Mouse (Mus musculus): Measurements from ENCODE around the gene Nkiras2. TPM values are rescaled to one million over a fixed set of nuclear protein-coding genes. Genes with fewer than 3 reads are reported as not detected.

Nkiras2 gene
- polyA plus RNA-seq, 1 experiment from 2014 or later = 108 TPM

DNA sequence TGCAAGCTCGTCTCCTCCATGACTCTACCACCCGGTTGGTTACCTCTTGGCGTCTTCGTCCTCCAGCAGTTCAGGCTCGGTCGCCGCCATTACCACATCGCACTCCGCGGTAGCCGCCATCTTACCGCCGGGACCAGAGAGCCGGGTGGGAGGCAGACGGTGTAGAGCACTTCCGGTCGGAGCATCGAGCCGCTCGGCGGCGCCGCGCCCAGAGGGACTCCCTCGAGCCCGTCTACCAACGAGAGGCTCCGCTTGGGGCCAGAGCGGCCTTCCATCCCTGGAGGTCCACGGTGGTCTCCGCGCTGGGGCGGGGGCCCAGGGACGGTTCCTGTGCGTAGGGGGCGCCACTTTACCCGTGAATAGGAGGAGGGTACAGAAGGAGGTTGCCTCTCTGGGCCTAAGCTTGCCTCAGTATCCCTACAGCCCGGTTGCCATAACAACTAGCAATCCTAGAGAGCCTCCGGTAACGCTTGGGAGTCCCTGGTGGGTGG, 486 bp downstream of the Nkiras2 start:
- peak overlapping the region; percentile 93 for H3K9ac ChIP-seq (replicated peaks; ENCODE audit: low read depth, low read length)
- H3K4me1 ChIP-seq (ENCODE audit: control insufficient read depth, insufficient read depth, low read length) = peaks cover 23% of the 10 kb centered on the region
- H3K27ac ChIP-seq (ENCODE audit: low read depth, low read length) = peak overlapping the region; percentile 97
- peak overlapping the region; percentile 78 for H3K4me3 ChIP-seq (ENCODE audit: low read depth, low read length)
- peak; percentile 96 for ATAC-seq (ENCODE audit: low read depth)
- WGBS = under 1% methylated on average over 40 of the region's 40 CpGs
- peak overlapping the region; percentile 63 for H3K4me2 ChIP-seq (ENCODE audit: low read depth, low read length)
- no peaks in the 10 kb centered on the region for H3K9me3 ChIP-seq (ENCODE audit: control insufficient read depth, low read length)
- H3K27me3 ChIP-seq (ENCODE audit: control insufficient read depth, insufficient read depth, low read length) = no peaks in the 10 kb centered on the region
- H3K36me3 ChIP-seq (ENCODE audit: control insufficient read depth, insufficient read depth, low read length) = no peaks in the 10 kb centered on the region

- Histone ChIP-seq H3K27ac (ENCODE audit: low read depth, low read length) (peak within 1 kb of the TSS; percentile 97), H3K27me3 (ENCODE audit: control insufficient read depth, insufficient read depth, low read length) (no peaks in the 10 kb centered on the region), H3K36me3 (ENCODE audit: control insufficient read depth, insufficient read depth, low read length) (no peaks in the 10 kb centered on the region), H3K4me2 (ENCODE audit: low read depth, low read length) (peak within 1 kb of the TSS; percentile 63), H3K9me3 (ENCODE audit: control insufficient read depth, low read length) (no peaks in the 10 kb centered on the region), H3K9ac (replicated peaks; ENCODE audit: low read depth, low read length) (peak within 1 kb of the TSS; percentile 93), H3K4me1 (ENCODE audit: control insufficient read depth, insufficient read depth, low read length) (peaks cover 25% of the 10 kb centered on the region), H3K4me3 (ENCODE audit: low read depth, low read length) (peak within 1 kb of the TSS; percentile 78)
- 3% methylated on average over 11 of the region's 11 CpGs for WGBS
- ATAC-seq (ENCODE audit: low read depth) = peak; percentile 26
Observed at GRCm38 (mm10) chr11:100619982-100620381, 938 bp downstream of the Nkiras2 start, which contains the start of gene Dnajc7. Gene Dnajc7, minus strand, starts transcription at chr11:100620168.

GRCm38 (mm10) chr11:100622714-100623113, 3.7 kb downstream of the Nkiras2 start:
- Histone ChIP-seq H3K4me2 (ENCODE audit: low read depth, low read length) (peak overlapping the region; percentile 66), H3K9ac (replicated peaks; ENCODE audit: low read depth, low read length) (peak overlapping the region; percentile 82), H3K4me1 (ENCODE audit: control insufficient read depth, insufficient read depth, low read length) (peaks cover 23% of the 10 kb centered on the region), H3K27ac (ENCODE audit: low read depth, low read length) (peak overlapping the region; percentile 86), H3K9me3 (ENCODE audit: control insufficient read depth, low read length) (no peaks in the 10 kb centered on the region), H3K4me3 (ENCODE audit: low read depth, low read length) (peak overlapping the region; percentile 81), H3K27me3 (ENCODE audit: control insufficient read depth, insufficient read depth, low read length) (no peaks in the 10 kb centered on the region), H3K36me3 (ENCODE audit: control insufficient read depth, insufficient read depth, low read length) (peaks cover 11% of the 10 kb centered on the region)
- WGBS = under 1% methylated on average over 24 of the region's 24 CpGs
- peak; percentile 25; the same call in 1 of the 2 replicates for ATAC-seq (ENCODE audit: low read depth)

DNA sequence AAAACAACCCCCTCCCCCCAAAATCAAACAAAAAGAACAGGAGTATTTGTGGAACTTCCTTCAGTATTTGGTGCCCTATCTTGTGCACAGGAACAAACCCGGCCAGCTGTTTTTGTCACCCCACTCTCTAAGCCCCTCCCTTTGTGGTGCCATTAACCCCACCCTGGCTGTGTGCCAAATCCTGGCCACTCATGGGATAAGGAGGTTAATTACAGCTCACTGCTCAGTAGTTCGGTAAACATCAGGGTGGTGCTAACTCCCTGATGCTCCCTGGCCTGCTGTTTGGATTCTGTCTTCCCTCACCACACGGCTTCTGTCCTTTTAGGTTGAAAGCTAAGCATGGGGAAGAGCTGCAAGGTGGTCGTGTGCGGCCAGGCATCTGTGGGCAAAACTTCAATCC, 4.8 kb downstream of the Nkiras2 start:
- Histone ChIP-seq H3K9ac (replicated peaks; ENCODE audit: low read depth, low read length) (0 out of 2 replicates have a peak overlapping the region, but pooled peaks have one; percentile 82), H3K27ac (ENCODE audit: low read depth, low read length) (no peak overlapping the region), H3K4me2 (ENCODE audit: low read depth, low read length) (peak overlapping the region; percentile 66)

DNA sequence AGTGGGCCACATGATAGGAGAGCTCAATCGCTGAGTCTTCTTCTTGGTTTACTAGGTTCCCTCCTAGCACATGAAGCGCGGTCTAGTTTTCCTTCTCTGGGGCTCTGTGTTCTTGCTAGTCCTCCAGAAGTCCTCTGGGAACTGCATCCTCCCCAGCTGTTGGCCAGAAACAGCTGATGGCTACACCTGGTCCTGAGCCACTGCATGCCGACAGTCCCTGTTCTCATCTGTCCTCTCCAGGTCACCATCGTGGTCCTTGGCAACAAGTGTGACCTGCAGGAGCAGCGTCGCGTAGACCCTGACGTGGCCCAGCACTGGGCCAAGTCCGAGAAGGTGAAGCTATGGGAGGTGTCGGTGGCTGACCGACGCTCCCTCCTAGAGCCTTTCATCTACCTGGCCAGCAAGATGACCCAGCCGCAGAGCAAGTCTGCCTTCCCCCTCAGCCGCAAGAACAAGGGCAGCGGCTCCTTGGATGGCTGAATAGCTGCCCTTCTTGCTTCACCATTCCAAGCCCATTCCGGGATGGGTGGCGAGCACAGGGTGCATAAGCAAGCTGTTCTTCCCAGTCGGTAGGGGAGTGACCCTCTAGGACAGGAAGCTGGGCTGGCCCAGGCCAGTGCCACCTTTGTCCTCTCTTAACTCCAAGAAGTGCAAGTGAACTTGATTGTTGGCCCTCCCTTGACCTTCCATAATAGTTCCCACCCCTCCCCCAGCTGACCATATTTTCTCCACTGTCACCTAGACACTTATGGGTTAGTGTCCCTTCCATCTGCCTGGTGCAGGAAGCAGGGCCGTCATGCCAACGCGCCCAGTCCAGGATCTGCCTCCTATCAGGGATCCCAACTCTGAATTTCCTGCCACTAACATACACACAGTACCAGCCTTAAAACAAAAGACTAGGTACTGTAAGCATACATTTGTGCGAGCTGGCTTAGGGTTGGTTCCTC, 7.0 kb downstream of the Nkiras2 start:
- no peak overlapping the region for H3K9ac ChIP-seq (replicated peaks; ENCODE audit: low read depth, low read length)
- peaks cover 11% of the 10 kb centered on the region for H3K36me3 ChIP-seq (ENCODE audit: control insufficient read depth, insufficient read depth, low read length)
- no peaks in the 10 kb centered on the region for H3K9me3 ChIP-seq (ENCODE audit: control insufficient read depth, low read length)
- WGBS = 95% methylated on average over 23 of the region's 23 CpGs
- no peak overlapping the region for H3K4me3 ChIP-seq (ENCODE audit: low read depth, low read length)
- no peaks in the 10 kb centered on the region for H3K27me3 ChIP-seq (ENCODE audit: control insufficient read depth, insufficient read depth, low read length)
- H3K4me1 ChIP-seq (ENCODE audit: control insufficient read depth, insufficient read depth, low read length) = peaks cover 21% of the 10 kb centered on the region
- no peak overlapping the region for H3K4me2 ChIP-seq (ENCODE audit: low read depth, low read length)
- H3K27ac ChIP-seq (ENCODE audit: low read depth, low read length) = no peak overlapping the region
- no peak for ATAC-seq (ENCODE audit: low read depth)

More for the DNA sequence above, 4.8 kb downstream of the Nkiras2 start:
- WGBS = 49% methylated on average over 5 of the region's 5 CpGs
- H3K9me3 ChIP-seq (ENCODE audit: control insufficient read depth, low read length) = no peaks in the 10 kb centered on the region
- ATAC-seq (ENCODE audit: low read depth) = no peak
- H3K4me3 ChIP-seq (ENCODE audit: low read depth, low read length) = no peak overlapping the region
- H3K27me3 ChIP-seq (ENCODE audit: control insufficient read depth, insufficient read depth, low read length) = no peaks in the 10 kb centered on the region
- H3K36me3 ChIP-seq (ENCODE audit: control insufficient read depth, insufficient read depth, low read length) = peaks cover 11% of the 10 kb centered on the region
- peaks cover 19% of the 10 kb centered on the region for H3K4me1 ChIP-seq (ENCODE audit: control insufficient read depth, insufficient read depth, low read length)

GRCm38 (mm10) chr11:100626701-100627195, 7.7 kb downstream of the Nkiras2 start:
- Histone ChIP-seq H3K9me3 (ENCODE audit: control insufficient read depth, low read length) (no peaks in the 10 kb centered on the region), H3K4me2 (ENCODE audit: low read depth, low read length) (no peak overlapping the region), H3K9ac (replicated peaks; ENCODE audit: low read depth, low read length) (no peak overlapping the region), H3K27ac (ENCODE audit: low read depth, low read length) (no peak overlapping the region), H3K4me1 (ENCODE audit: control insufficient read depth, insufficient read depth, low read length) (peaks cover 21% of the 10 kb centered on the region), H3K27me3 (ENCODE audit: control insufficient read depth, insufficient read depth, low read length) (no peaks in the 10 kb centered on the region), H3K36me3 (ENCODE audit: control insufficient read depth, insufficient read depth, low read length) (peaks cover 11% of the 10 kb centered on the region), H3K4me3 (ENCODE audit: low read depth, low read length) (no peak overlapping the region)
- ATAC-seq (ENCODE audit: low read depth) = peak; percentile 64; the same call in 1 of the 2 replicates
- 25% methylated on average over 9 of the region's 9 CpGs for WGBS

- no peaks in the 10 kb centered on the region for H3K9me3 ChIP-seq (ENCODE audit: control insufficient read depth, low read length)
- no peak overlapping the region for H3K4me3 ChIP-seq (ENCODE audit: low read depth, low read length)
- no peak overlapping the region for H3K4me2 ChIP-seq (ENCODE audit: low read depth, low read length)
- no peak for ATAC-seq (ENCODE audit: low read depth)
- no peak overlapping the region for H3K27ac ChIP-seq (ENCODE audit: low read depth, low read length)
- H3K27me3 ChIP-seq (ENCODE audit: control insufficient read depth, insufficient read depth, low read length) = no peaks in the 10 kb centered on the region
- peaks cover 21% of the 10 kb centered on the region for H3K4me1 ChIP-seq (ENCODE audit: control insufficient read depth, insufficient read depth, low read length)
- no peak overlapping the region for H3K9ac ChIP-seq (replicated peaks; ENCODE audit: low read depth, low read length)
- 95% methylated on average over 5 of the region's 5 CpGs for WGBS
- H3K36me3 ChIP-seq (ENCODE audit: control insufficient read depth, insufficient read depth, low read length) = peaks cover 11% of the 10 kb centered on the region
Observed at GRCm38 (mm10) chr11:100628056-100628455, 9.0 kb downstream of the Nkiras2 start.

- ATAC-seq (ENCODE audit: low read depth) = no peak
- H3K9me3 ChIP-seq (ENCODE audit: control insufficient read depth, low read length) = no peaks in the 10 kb centered on the region
Observed at GRCm38 (mm10) chr11:100628862-100629352, 9.9 kb downstream of the Nkiras2 start.

More at GRCm38 (mm10) chr11:100628862-100629352, 9.9 kb downstream of the Nkiras2 start:
- 23% methylated on average over 13 of the region's 13 CpGs for WGBS
- Histone ChIP-seq H3K4me3 (ENCODE audit: low read depth, low read length) (no peak overlapping the region), H3K4me2 (ENCODE audit: low read depth, low read length) (no peak overlapping the region), H3K4me1 (ENCODE audit: control insufficient read depth, insufficient read depth, low read length) (peaks cover 15% of the 10 kb centered on the region), H3K27ac (ENCODE audit: low read depth, low read length) (no peak overlapping the region), H3K9ac (replicated peaks; ENCODE audit: low read depth, low read length) (no peak overlapping the region), H3K36me3 (ENCODE audit: control insufficient read depth, insufficient read depth, low read length) (peaks cover 11% of the 10 kb centered on the region), H3K27me3 (ENCODE audit: control insufficient read depth, insufficient read depth, low read length) (no peaks in the 10 kb centered on the region)

Data from neural tube, embryonic 14.5 days (tissue).